Mouse (Mus musculus) embryo, embryonic 10.5 days (tissue): ENCODE data around the gene Gp1bb.

Experiments
- DNase-seq: peaks from one replicate; pipeline ENCODE4 v3.0.0-alpha.2; 2015; ENCODE audit warnings: low spot score

The Gp1bb gene

GRCm38 (mm10) chr16:18601447-18601846 lies 20.8 kb downstream of the Gp1bb start:
- no peak for DNase-seq

DNA sequence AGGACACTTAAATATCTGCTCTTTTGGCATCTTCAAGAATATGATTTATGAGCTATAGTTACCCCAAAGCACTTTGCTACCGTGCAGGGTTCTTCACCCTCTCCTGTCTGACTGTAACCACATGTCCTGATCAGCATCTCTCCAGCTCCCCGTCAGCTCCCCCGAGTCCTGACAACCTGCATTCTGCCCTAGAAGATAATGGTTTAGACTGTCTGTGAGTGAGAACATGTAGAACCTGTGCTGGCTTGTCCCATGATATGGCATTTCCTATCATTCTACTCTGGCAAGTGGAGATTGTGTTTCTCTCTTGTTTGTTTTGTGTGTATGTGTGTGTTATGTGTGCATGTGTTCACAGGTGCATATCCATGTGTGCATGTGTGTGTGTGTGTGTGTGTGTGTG lies 24.2 kb downstream of the Gp1bb start:
- no peak for DNase-seq

- no peak for DNase-seq
Observed at GRCm38 (mm10) chr16:18596255-18596654, 25.9 kb downstream of the Gp1bb start.

GRCm38 (mm10) chr16:18593930-18594329 lies 28.3 kb downstream of the Gp1bb start:
- no peak for DNase-seq

DNA sequence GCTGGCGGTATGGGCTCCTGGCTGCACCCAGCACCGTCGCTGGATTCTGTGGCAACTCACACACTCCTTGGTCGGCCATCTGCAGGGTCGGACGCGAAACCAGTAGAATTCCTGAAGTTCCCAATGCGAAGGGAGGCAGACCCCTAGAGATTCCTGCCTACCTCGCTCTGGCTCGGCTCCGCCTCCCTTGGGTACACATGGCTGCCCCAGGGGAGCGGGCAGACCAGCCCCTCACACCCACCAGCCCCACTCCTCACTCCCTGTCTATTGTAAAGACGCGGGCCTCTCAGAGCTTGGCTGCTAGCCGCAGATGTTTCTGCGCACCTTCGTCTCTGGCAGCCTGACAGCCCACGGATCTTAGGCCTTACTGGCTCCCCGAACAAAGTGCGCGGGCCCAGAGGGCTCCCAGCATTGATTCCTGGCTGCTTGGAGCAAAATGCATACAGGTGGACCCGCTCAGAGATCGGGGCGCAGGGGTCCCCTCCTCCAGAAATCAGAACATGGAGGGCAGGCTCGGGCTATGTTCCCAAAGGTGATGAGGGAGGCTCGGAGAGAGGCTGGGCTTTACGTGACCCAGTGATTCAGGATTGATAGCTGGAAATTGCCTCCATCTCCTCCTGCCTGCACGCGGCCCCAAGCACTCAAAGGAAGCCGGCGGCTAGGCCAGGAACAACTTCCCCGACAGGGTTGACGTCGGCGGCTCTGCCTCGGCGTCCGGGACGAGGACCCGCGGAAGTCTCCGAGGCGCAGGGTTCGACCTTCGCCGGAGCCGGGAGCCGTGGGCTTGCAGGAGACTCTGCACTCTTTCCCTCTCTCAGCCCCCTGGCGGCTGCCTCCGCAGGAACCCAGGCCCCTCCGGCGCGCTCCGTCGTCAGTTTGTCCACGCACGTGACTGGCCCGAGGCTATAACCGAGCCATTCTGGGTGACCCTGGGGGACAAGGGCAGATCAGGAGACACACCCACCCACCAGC lies 30.9 kb downstream of the Gp1bb start:
- DNase-seq, result no peak

DNA sequence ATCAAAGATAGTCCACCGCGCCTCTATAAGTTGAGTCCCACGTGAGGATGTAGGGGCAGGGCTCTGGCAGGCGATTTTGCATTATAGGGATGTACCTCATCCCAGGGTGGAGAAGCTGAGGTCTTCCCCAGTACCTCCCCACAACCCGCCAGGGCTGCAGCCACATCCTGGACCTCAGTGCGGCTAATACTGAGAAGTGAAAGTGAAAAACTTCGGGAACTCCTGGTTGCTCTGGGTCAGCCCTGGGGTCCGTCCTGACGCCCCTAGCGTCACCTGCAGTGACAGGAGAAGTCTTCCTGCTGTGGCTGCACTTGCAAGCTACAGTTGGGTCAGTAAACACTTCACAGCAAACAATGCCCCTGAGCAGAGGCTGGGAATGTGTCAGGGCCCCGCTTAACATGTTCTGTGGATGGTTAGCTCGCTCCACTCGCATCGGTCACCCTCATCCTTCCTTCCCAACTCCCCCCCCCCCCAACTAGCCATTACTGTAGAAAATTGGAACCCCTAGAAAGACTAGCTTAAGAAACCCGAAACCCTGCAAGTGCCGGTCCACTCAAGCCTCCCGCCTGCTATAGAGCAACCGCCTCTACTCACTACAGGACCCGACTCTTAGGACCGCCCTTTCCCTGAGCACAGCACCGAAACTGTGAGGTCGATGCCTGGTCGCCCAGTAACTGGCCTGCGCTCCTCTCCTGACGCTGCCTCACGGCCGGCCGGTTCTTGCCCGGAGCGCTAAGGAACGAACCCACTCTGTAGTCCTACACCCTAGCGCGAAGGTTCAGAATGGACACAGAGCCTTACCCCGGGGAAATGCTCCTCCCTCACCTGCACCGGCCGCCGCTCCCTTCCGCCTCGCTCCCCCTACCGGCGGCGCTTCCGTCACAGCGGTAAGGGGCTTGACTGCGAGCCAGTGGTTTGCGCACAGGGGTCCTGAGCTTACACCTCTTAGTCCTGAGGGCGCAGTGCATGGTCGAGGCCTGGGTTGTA lies 32.1 kb downstream of the Gp1bb start, which contains the start of gene Tbx1:
TSS of gene Tbx1 (minus strand) at position 868 of the 987 bp plus-strand sequence.
- DNase-seq, result no peak

DNA sequence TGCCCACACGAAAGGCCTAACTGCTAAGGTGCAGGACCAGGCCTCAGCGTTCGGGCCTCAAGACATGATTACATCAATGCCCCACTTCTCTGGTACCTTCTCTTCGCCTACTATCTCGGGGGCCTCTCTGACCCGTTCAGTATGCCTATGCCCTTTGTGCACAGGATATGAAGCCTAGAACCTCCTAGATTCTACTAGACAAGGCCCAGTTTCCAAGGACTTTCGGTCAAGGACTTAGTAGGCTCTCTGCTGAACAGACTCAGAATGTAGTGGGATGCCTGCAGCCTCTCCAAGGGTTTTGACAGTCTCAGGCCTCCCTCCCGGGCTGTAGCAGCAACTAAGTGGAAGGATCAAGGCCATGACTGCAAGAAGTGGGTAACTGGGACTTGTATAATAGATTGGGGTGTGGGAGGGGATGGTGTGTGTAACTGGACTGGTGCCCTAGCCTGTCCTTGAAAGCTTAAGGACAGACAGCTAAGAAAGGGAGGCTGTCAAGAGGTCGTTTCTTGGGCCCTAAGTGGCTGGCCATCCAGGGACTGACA lies 33.1 kb downstream of the Gp1bb start:
- DNase-seq, result peak; percentile 24

DNA sequence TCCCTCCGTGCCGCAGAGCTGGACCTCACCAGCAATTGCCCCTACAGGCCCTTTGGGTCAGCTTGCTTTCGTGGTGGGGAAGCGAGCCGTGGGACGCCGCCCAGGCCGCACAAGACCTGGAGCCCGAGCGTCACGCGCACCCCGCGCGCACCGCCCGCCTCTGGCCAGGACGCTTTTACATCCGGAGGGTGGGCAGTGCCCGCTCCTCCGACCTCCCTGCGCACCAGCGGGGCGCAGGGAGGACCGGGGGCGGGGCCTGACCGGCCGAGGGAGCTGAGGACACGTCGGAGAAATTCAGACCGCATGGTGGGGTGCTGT lies 33.5 kb downstream of the Gp1bb start:
- peak; percentile 18 for DNase-seq

GRCm38 (mm10) chr16:18587847-18588737 lies 34.1 kb downstream of the Gp1bb start:
- DNase-seq, result peak; percentile 62

DNA sequence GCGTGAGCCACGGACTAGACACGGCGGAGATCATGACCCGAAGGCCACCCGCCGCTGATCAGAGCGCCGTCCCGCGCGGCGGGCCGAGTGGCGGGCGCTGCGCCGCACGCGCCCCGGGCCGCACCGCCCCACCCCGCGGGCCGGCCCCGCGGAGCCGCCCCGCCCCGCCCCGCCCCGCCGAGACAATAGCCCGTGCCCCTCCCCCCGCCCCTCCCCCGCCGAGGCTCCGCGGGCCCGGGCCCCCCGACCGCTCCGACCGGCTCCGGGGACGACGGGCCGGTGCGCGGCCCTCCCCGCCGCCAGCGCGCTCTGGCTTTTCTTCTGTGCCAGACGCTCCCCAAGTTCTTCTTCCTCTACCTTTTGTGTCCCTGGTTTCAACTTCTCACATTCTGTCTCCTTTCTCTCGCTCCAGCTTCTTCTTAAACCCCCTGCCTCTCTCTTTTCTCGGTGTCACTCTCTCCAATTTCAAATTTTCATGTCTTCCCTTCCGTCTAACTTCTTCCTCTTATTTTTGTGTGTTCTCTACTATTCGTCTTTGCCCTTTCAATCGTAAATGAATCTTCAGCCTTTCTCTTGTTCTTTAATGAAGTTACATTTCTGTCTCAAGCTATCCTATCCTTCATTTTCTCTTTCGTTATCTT lies 35.2 kb downstream of the Gp1bb start:
- peak; percentile 52 for DNase-seq

- peak; percentile 40 for DNase-seq
Observed at GRCm38 (mm10) chr16:18586076-18586905, 35.9 kb downstream of the Gp1bb start.

- peak; percentile 64 for DNase-seq
Observed at GRCm38 (mm10) chr16:18585676-18586075, 36.5 kb downstream of the Gp1bb start.

DNA sequence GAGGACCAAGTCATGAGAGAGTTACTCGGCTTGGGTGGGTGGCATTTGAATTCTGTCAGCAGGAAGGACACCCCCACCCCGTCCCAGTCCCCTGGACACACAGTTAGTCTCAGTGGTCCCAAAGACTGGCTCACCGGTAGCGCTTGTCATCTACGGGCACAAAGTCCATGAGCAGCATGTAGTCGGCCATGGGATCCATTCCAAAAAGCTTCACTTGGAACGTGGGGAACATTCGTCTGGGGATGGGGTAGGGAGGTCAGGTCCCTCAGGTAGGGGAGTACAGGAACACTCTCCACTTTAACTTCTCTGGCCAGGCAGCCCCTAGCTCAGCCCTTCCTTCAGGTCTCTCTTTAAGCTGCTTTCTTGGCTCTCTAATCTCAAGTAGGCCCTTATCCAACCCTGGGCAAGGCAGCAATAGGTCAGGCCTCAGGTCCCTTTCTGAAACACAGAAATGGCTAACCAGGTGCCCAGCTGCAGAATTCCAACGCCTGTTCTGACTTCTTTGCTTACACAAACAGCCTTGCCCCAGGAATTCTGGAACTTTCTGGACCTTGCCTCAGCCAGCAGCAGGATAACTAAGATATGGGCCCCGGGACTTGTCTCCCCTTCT lies 37.2 kb downstream of the Gp1bb start:
- peak; percentile 38 for DNase-seq

- no peak for DNase-seq
Observed at GRCm38 (mm10) chr16:18583673-18584357, 38.4 kb downstream of the Gp1bb start.

DNA sequence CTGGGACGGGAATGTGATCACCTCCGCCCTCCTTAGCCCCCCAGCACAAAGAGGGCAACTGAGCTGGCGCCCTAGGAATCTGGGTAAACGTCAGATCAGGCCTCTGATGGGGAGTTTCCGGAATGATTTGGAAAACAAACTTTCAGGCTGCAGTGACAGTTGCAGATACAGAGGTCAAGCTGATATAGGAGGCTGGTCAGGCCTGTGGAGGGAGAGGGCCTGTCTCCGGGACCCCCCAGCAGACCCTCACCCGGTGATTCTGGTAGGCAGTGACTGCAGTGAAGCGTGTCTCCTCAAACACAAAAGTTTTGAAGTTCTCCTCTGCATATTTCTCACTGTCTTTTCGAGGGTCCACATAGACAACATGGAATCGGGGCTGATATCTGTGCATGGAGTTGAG lies 39.0 kb downstream of the Gp1bb start:
- DNase-seq, result no peak

GRCm38 (mm10) chr16:18582426-18583148 lies 39.6 kb downstream of the Gp1bb start:
- DNase-seq, result peak; percentile 40

DNA sequence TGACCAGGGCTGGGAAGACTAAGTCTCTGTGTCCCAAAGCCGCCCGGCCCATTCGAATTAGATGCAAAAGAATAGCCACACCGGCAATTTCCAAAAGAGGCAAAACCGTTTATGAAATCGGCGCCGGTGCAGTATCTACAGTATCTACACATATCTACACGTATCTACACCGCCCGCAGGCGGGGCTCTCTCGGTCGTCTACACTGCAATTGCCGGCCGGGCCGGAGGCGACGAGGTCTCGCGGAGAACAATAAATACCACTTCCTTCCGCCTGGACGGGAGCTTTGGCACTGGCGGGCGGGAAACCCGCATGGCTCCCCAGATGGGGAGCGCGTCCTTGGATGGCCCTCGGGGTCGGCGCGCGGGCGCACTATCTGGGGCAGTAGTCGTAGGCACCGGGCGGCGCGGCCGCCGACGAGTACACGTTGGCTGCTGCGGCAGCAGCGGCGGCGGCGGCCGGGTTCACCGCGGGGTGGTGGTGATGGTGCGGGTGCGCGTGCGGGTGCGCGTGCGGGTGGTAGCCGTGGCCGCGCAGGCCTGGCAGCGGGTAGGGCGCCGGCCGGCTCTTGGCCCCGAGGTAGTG lies 40.5 kb downstream of the Gp1bb start:
- peak; percentile 53 for DNase-seq
